Mouse (Mus musculus) forebrain, embryonic 13.5 days (tissue): Measurements from ENCODE around the gene Dab2ip. TPM values are rescaled to one million over a fixed set of nuclear protein-coding genes. Genes with fewer than 3 reads are reported as not detected.

Source experiments
- polyA plus RNA-seq: library from polyadenylated mRNA; unstranded; fragments of >200 nt; fragmentation: Nextera tagmentation; extraction: Ambion mirVana; gene quantifications from 2 replicates; pipeline ENCODE4 v1.2.1, GENCODE M21; 2015

The Dab2ip gene
- polyA plus RNA-seq, 1 experiment from 2014 or later: 27.4 TPM

Other genes with a start within 250 kb of the Dab2ip start
- gene Stom, start 221.3 kb upstream of the Dab2ip start, polyA plus RNA-seq: 8.0 and 9.4 TPM in 2 replicates
- not detected in 2 replicates for gene 4930568D16Rik, start 190.5 kb upstream of the Dab2ip start, polyA plus RNA-seq
- gene 4930402F06Rik, start 161.1 kb upstream of the Dab2ip start, polyA plus RNA-seq: not detected in 2 replicates
- 4.1 and 4.7 TPM in 2 replicates for gene Ggta1, start 95.0 kb upstream of the Dab2ip start, polyA plus RNA-seq